Mouse (Mus musculus): Measurements from ENCODE around the gene Rad51b. TPM values are rescaled to one million over a fixed set of nuclear protein-coding genes. Genes with fewer than 3 reads are reported as not detected.

The Rad51b gene
- total and polyA plus RNA-seq, 3 experiments: 1.6 to 45.5 (median 22.0) TPM

DNA sequence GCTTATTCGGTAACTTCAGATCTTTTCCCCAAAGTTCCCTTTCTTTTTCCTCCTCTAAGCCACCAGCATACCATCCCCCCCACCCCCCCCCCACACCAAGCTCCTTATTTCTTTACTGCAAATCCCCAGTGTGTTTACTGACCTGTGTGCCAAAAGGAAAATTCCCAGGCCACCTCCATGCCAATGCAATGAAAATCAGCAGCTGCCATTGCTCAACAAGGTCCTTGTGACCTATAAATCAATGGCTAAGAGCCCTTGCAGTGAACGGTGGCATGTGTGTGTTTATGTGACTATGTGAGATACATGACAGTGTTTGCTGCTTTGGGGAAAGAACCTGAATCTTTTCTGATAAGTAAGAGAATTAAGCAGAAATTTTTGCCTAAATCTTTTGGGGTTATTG lies 301.8 kb downstream of the Rad51b start:
- Histone ChIP-seq H3K4me3 (ENCODE audit: low read depth, low read length) (no peak overlapping the region), H3K9me3 (replicated peaks) (no peaks in the 10 kb centered on the region), H3K4me1 (ENCODE audit: insufficient read depth, low read depth, low read length) (peaks cover 5% of the 10 kb centered on the region), H3K27me3 (ENCODE audit: insufficient read depth, low read length) (no peaks in the 10 kb centered on the region), H3K36me3 (replicated peaks) (no peaks in the 10 kb centered on the region)
- DNase-seq (ENCODE audit: low spot score) (no peak), ATAC-seq (ENCODE audit: extremely low read depth, insufficient number of reproducible peaks, low FRiP score, poor library complexity, severe bottlenecking) (no peak)
- TF ChIP-seq TAL1 (conservative IDR thresholded peaks at IDR 0.05; ENCODE audit: low read depth, low read length): no peak
- no peak for TF ChIP-seq CTCF (IDR thresholded peaks at IDR 0.05; ENCODE audit: low read depth, low read length)
- no peak for TF ChIP-seq POLR2AphosphoS5 (IDR thresholded peaks at IDR 0.05; ENCODE audit: insufficient replicate concordance, low read depth, low read length)
- TF ChIP-seq GATA2 (IDR thresholded peaks at IDR 0.05; ENCODE audit: borderline replicate concordance, low read depth, low read length): no peak
- no peak for TF ChIP-seq GATA1 (IDR thresholded peaks at IDR 0.05; ENCODE audit: borderline replicate concordance, low read length)

DNA sequence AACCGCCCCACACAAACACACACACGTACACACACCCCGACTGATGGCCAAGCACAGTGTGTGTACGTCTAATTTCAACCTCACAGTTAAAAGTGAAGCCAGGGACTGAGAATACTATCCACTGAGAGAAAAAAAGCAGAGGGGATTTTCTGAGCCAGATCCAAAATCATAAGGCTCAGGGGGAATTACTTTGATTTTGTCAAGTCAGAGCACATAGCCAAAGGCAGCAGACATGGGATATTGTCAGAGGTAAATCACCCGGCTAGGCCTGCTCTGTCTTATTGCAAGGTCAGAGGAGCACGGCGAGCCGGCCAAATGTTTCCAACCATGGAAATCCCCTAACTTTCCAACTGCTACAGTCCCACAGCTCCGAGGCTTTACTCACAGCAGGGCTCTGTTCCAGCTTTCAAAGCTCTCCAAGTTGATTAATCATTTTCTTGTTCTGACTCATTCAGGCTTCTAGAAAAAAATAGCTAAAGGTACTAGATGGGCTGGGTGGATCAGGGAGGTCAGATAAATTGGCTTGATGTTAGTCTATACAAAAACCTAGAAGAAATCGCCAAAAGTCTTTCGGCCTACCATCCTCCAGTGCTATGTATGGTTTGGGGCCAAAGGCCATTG lies 303.2 kb downstream of the Rad51b start:
- Histone ChIP-seq H3K36me3 (replicated peaks) (peaks cover 2% of the 10 kb centered on the region), H3K4me3 (ENCODE audit: low read depth, low read length) (no peak overlapping the region), H3K4me1 (ENCODE audit: insufficient read depth, low read depth, low read length) (peaks cover 15% of the 10 kb centered on the region), H3K9me3 (replicated peaks) (no peaks in the 10 kb centered on the region), H3K27me3 (ENCODE audit: insufficient read depth, low read length) (no peaks in the 10 kb centered on the region)
- DNase-seq (ENCODE audit: low spot score) (no peak), ATAC-seq (ENCODE audit: extremely low read depth, insufficient number of reproducible peaks, low FRiP score, poor library complexity, severe bottlenecking) (no peak)
- TF ChIP-seq CTCF (IDR thresholded peaks at IDR 0.05; ENCODE audit: low read depth, low read length): no peak
- no peak for TF ChIP-seq POLR2AphosphoS5 (IDR thresholded peaks at IDR 0.05; ENCODE audit: insufficient replicate concordance, low read depth, low read length)
- no peak for TF ChIP-seq GATA2 (IDR thresholded peaks at IDR 0.05; ENCODE audit: borderline replicate concordance, low read depth, low read length)
- TF ChIP-seq TAL1 (conservative IDR thresholded peaks at IDR 0.05; ENCODE audit: low read depth, low read length): no peak
- no peak for TF ChIP-seq GATA1 (IDR thresholded peaks at IDR 0.05; ENCODE audit: borderline replicate concordance, low read length)

DNA sequence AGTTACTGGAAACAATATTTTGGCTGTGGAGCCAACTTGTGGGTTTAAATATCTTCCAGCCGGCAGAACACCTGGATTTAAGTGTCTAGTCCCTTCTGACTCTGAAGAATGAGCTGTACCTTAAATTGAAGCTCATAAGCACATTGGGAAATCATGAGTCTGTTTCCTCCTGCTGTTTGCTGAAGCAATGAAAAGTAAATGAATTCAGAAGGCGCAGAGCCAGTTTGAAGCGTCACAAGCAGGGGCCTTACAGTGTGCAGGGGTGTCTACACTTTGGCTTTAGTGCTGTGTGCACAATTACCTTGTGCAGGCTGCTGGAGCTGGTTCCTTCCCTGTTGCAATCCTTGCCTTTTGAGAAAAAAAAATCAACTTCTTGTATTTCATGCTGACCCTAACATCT lies 305.6 kb downstream of the Rad51b start:
- no peak for ATAC-seq (ENCODE audit: extremely low read depth, insufficient number of reproducible peaks, low FRiP score, poor library complexity, severe bottlenecking)
- no peak for TF ChIP-seq GATA2 (IDR thresholded peaks at IDR 0.05; ENCODE audit: borderline replicate concordance, low read depth, low read length)
- no peak for TF ChIP-seq CTCF (IDR thresholded peaks at IDR 0.05; ENCODE audit: low read depth, low read length)
- no peak for TF ChIP-seq POLR2AphosphoS5 (IDR thresholded peaks at IDR 0.05; ENCODE audit: insufficient replicate concordance, low read depth, low read length)
- TF ChIP-seq GATA1 (IDR thresholded peaks at IDR 0.05; ENCODE audit: borderline replicate concordance, low read length): no peak
- TF ChIP-seq TAL1 (conservative IDR thresholded peaks at IDR 0.05; ENCODE audit: low read depth, low read length): no peak
- no peaks in the 10 kb centered on the region for H3K9me3 ChIP-seq (replicated peaks)
- no peaks in the 10 kb centered on the region for H3K27me3 ChIP-seq (ENCODE audit: insufficient read depth, low read length)
- H3K36me3 ChIP-seq (replicated peaks): peaks cover 10% of the 10 kb centered on the region
- no peak overlapping the region for H3K4me3 ChIP-seq (ENCODE audit: low read depth, low read length)
- peaks cover 21% of the 10 kb centered on the region for H3K4me1 ChIP-seq (ENCODE audit: insufficient read depth, low read depth, low read length)
- DNase-seq (ENCODE audit: low spot score): no peak

DNA sequence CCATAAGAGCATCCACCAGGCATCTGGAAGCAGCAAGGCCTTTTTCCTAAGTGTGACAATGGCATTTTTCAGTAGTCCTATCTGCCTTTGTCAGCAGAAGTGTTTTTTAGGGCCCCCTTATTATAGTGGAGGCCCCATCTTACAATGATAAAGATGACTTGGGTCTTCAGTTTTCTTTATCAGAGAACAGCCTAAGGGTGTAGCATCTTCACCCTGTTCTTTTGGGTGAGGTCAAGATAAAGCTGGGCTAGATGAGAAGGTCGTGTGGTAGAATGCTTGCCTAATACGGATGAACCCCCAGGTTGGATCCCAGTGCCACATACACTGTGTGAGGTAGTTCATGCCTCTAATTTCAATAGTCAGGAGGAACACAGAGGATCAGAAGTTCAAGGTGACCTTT lies 307.8 kb downstream of the Rad51b start:
- no peak for DNase-seq (ENCODE audit: low spot score)

GRCm38 (mm10) chr12:79606197-79606631 lies 309.1 kb downstream of the Rad51b start:
- TF ChIP-seq GATA1 (IDR thresholded peaks at IDR 0.05; ENCODE audit: borderline replicate concordance, low read length) (no peak), CTCF (IDR thresholded peaks at IDR 0.05; ENCODE audit: low read depth, low read length) (no peak)
- ATAC-seq (ENCODE audit: extremely low read depth, insufficient number of reproducible peaks, low FRiP score, poor library complexity, severe bottlenecking) (no peak), DNase-seq (ENCODE audit: low spot score) (no peak)
- no peaks in the 10 kb centered on the region for H3K9me3 ChIP-seq (replicated peaks)
- H3K4me3 ChIP-seq (ENCODE audit: low read depth, low read length): no peak overlapping the region
- H3K27me3 ChIP-seq (ENCODE audit: insufficient read depth, low read length): no peaks in the 10 kb centered on the region
- H3K4me1 ChIP-seq (ENCODE audit: insufficient read depth, low read depth, low read length): peaks cover 30% of the 10 kb centered on the region
- peaks cover 10% of the 10 kb centered on the region for H3K36me3 ChIP-seq (replicated peaks)

More for the DNA sequence above, 307.8 kb downstream of the Rad51b start:
- TF ChIP-seq TAL1 (conservative IDR thresholded peaks at IDR 0.05; ENCODE audit: low read depth, low read length) (no peak), CTCF (IDR thresholded peaks at IDR 0.05; ENCODE audit: low read depth, low read length) (no peak), POLR2AphosphoS5 (IDR thresholded peaks at IDR 0.05; ENCODE audit: insufficient replicate concordance, low read depth, low read length) (no peak), GATA2 (IDR thresholded peaks at IDR 0.05; ENCODE audit: borderline replicate concordance, low read depth, low read length) (no peak), GATA1 (IDR thresholded peaks at IDR 0.05; ENCODE audit: borderline replicate concordance, low read length) (no peak)
- Histone ChIP-seq H3K4me3 (ENCODE audit: low read depth, low read length) (no peak overlapping the region), H3K4me1 (ENCODE audit: insufficient read depth, low read depth, low read length) (peaks cover 21% of the 10 kb centered on the region), H3K9me3 (replicated peaks) (no peaks in the 10 kb centered on the region), H3K27me3 (ENCODE audit: insufficient read depth, low read length) (no peaks in the 10 kb centered on the region), H3K36me3 (replicated peaks) (peaks cover 10% of the 10 kb centered on the region)
- no peak for ATAC-seq (ENCODE audit: extremely low read depth, insufficient number of reproducible peaks, low FRiP score, poor library complexity, severe bottlenecking)

GRCm38 (mm10) chr12:79609399-79610010 lies 312.4 kb downstream of the Rad51b start:
- Histone ChIP-seq H3K4me1 (ENCODE audit: insufficient read depth, low read depth, low read length) (peaks cover 53% of the 10 kb centered on the region), H3K4me3 (ENCODE audit: low read depth, low read length) (no peak overlapping the region), H3K9me3 (replicated peaks) (no peaks in the 10 kb centered on the region), H3K36me3 (replicated peaks) (peaks cover 10% of the 10 kb centered on the region), H3K27me3 (ENCODE audit: insufficient read depth, low read length) (no peaks in the 10 kb centered on the region)
- DNase-seq (ENCODE audit: low spot score): no peak
- no peak for TF ChIP-seq POLR2AphosphoS5 (IDR thresholded peaks at IDR 0.05; ENCODE audit: insufficient replicate concordance, low read depth, low read length)
- TF ChIP-seq GATA1 (IDR thresholded peaks at IDR 0.05; ENCODE audit: borderline replicate concordance, low read length): no peak
- TF ChIP-seq GATA2 (IDR thresholded peaks at IDR 0.05; ENCODE audit: borderline replicate concordance, low read depth, low read length): no peak
- no peak for TF ChIP-seq TAL1 (conservative IDR thresholded peaks at IDR 0.05; ENCODE audit: low read depth, low read length)
- TF ChIP-seq CTCF (IDR thresholded peaks at IDR 0.05; ENCODE audit: low read depth, low read length): no peak
- ATAC-seq (ENCODE audit: extremely low read depth, insufficient number of reproducible peaks, low FRiP score, poor library complexity, severe bottlenecking): no peak
